ENCODE assay signal across 12 mouse cellular contexts in genomic region chr6:90678759-90679158, GRCm38 (mm10).
DNase-seq lines count a peak whose midpoint lies in the region; ATAC-seq lines count a peak whose summit lies in the region.
"Had no signal": no experiment of that assay in that cellular context is flagged by ENCODE, and none has a peak within 500 bp of the region (broad histone marks: within the 10 kb centered on the region; RNA-seq: fewer than 3 reads in every experiment).

No protein-coding gene starts in this region.

- H3K36me3 ChIP-seq in hindbrain, embryonic 15.5 days: peaks cover 61% of the 10 kb centered on the region
- H3K36me3 ChIP-seq in hindbrain, embryonic 10.5 days: peaks cover 96% of the 10 kb centered on the region
- peaks cover 85% of the 10 kb centered on the region for H3K36me3 ChIP-seq in heart, embryonic 13.5 days
- H3K36me3 ChIP-seq in kidney, embryonic 14.5 days (ENCODE audit: control insufficient read depth, insufficient read depth, low read length): peaks cover 50% of the 10 kb centered on the region
- peaks cover 33% of the 10 kb centered on the region for H3K36me3 ChIP-seq in intestine, embryonic 16.5 days (ENCODE audit: control insufficient read depth, insufficient read depth, low read length)

- no peak overlapping the region for H3K4me2 ChIP-seq in hindbrain, embryonic 15.5 days
- H3K4me2 ChIP-seq in heart, embryonic 13.5 days: no peak overlapping the region
- no peak overlapping the region for H3K4me2 ChIP-seq in kidney, embryonic 14.5 days (replicated peaks; ENCODE audit: low read depth, low read length)
- no peak overlapping the region for H3K4me2 ChIP-seq in intestine, embryonic 16.5 days (ENCODE audit: low read depth, low read length)

- H3K27ac ChIP-seq in hindbrain, embryonic 15.5 days (replicated peaks): 0 out of 2 replicates have a peak overlapping the region, but pooled peaks have one; percentile 9
- H3K27ac ChIP-seq in hindbrain, embryonic 10.5 days: no peak overlapping the region
- H3K27ac ChIP-seq in heart, embryonic 13.5 days (replicated peaks): peak overlapping the region; percentile 73
- H3K27ac ChIP-seq in kidney, embryonic 14.5 days (ENCODE audit: low read depth, low read length): no peak overlapping the region
- H3K27ac ChIP-seq in intestine, embryonic 16.5 days (ENCODE audit: low read length): no peak overlapping the region

- no peak for ATAC-seq in hindbrain, embryonic 15.5 days (ENCODE audit: low FRiP score, low read depth)
- ATAC-seq in heart, embryonic 13.5 days (ENCODE audit: extremely low read depth, insufficient number of reproducible peaks, low FRiP score, low TSS enrichment): no peak
- ATAC-seq in kidney, embryonic 14.5 days (ENCODE audit: low FRiP score, low TSS enrichment): 0 out of 2 replicates have a peak, but pooled peaks have one; percentile 20
- no peak for ATAC-seq in intestine, embryonic 16.5 days
- no peak for ATAC-seq in erythroblast, adult 5-6 weeks (replicated peaks; ENCODE audit: low FRiP score, poor library complexity, severe bottlenecking)
- ATAC-seq: activated CD4-positive, CD25-positive, alpha-beta regulatory T cell, adult 4 months had no signal

- DNase-seq in hindbrain, embryonic 10.5 days (ENCODE audit: low spot score): no peak
- peak; percentile 77 for DNase-seq in lung, postnatal 10 days
- no peak for DNase-seq in ovary, postnatal 10 days (ENCODE audit: low spot score)
- DNase-seq: cerebellum, adult 9-11 months; gastrocnemius, postnatal 25 days; layer of hippocampus, adult 9-11 months had no signal

- no peaks in the 10 kb centered on the region for H3K4me1 ChIP-seq in hindbrain, embryonic 15.5 days (replicated peaks)
- peaks cover 3% of the 10 kb centered on the region; the same call in 1 of the 2 replicates for H3K4me1 ChIP-seq in hindbrain, embryonic 10.5 days (replicated peaks)
- H3K4me1 ChIP-seq in heart, embryonic 13.5 days: peaks cover 43% of the 10 kb centered on the region
- 0 out of 2 replicates have a peak, but pooled peaks cover 3% of the 10 kb centered on the region for H3K4me1 ChIP-seq in kidney, embryonic 14.5 days (ENCODE audit: control insufficient read depth, insufficient read depth, low read length)
- peaks cover 15% of the 10 kb centered on the region; the same call in 1 of the 2 replicates for H3K4me1 ChIP-seq in intestine, embryonic 16.5 days (ENCODE audit: control insufficient read depth, insufficient read depth, low read length)

- H3K9ac ChIP-seq in hindbrain, embryonic 15.5 days: no peak overlapping the region
- no peak overlapping the region for H3K9ac ChIP-seq in heart, embryonic 13.5 days
- H3K9ac ChIP-seq in kidney, embryonic 14.5 days (ENCODE audit: low read depth, low read length): no peak overlapping the region
- no peak overlapping the region for H3K9ac ChIP-seq in intestine, embryonic 16.5 days (ENCODE audit: low read depth, low read length)

- H3K9me3 ChIP-seq in hindbrain, embryonic 15.5 days: no peaks in the 10 kb centered on the region
- no peaks in the 10 kb centered on the region for H3K9me3 ChIP-seq in hindbrain, embryonic 10.5 days
- H3K9me3 ChIP-seq in heart, embryonic 13.5 days: no peaks in the 10 kb centered on the region
- H3K9me3 ChIP-seq in kidney, embryonic 14.5 days (ENCODE audit: control insufficient read depth, low read length): no peaks in the 10 kb centered on the region; the same call in 1 of the 2 replicates
- no peaks in the 10 kb centered on the region for H3K9me3 ChIP-seq in intestine, embryonic 16.5 days (ENCODE audit: control insufficient read depth, low read length)

- H3K27me3 ChIP-seq in hindbrain, embryonic 15.5 days: no peaks in the 10 kb centered on the region
- no peaks in the 10 kb centered on the region for H3K27me3 ChIP-seq in hindbrain, embryonic 10.5 days (ENCODE audit: insufficient read depth, poor library complexity, severe bottlenecking)
- no peaks in the 10 kb centered on the region for H3K27me3 ChIP-seq in heart, embryonic 13.5 days (replicated peaks)
- no peaks in the 10 kb centered on the region for H3K27me3 ChIP-seq in kidney, embryonic 14.5 days (ENCODE audit: control insufficient read depth, insufficient read depth, low read length)
- no peaks in the 10 kb centered on the region for H3K27me3 ChIP-seq in intestine, embryonic 16.5 days (replicated peaks; ENCODE audit: control insufficient read depth, insufficient read depth, low read length)

- WGBS in hindbrain, embryonic 15.5 days: 61% methylated on average over 4 of the region's 4 CpGs
- WGBS in hindbrain, embryonic 10.5 days: 70% methylated on average over 4 of the region's 4 CpGs
- 67% methylated on average over 4 of the region's 4 CpGs for WGBS in heart, embryonic 13.5 days
- 86% methylated on average over 4 of the region's 4 CpGs for WGBS in kidney, embryonic 14.5 days
- 79% methylated on average over 4 of the region's 4 CpGs for WGBS in intestine, embryonic 16.5 days

- no peak overlapping the region for H3K4me3 ChIP-seq in hindbrain, embryonic 15.5 days
- H3K4me3 ChIP-seq in hindbrain, embryonic 10.5 days: no peak overlapping the region
- no peak overlapping the region for H3K4me3 ChIP-seq in heart, embryonic 13.5 days
- H3K4me3 ChIP-seq in kidney, embryonic 14.5 days (ENCODE audit: low read length): no peak overlapping the region
- no peak overlapping the region for H3K4me3 ChIP-seq in intestine, embryonic 16.5 days (ENCODE audit: low read length)

Comparison
In these comparisons a context has a peak if more than half of its experiments do, and no peak if none do; other contexts are left out.
1. H3K27ac ChIP-seq: peak in hindbrain, embryonic 15.5 days (single experiment) and heart, embryonic 13.5 days (single experiment); none in hindbrain, embryonic 10.5 days (single experiment), kidney, embryonic 14.5 days (single experiment) and intestine, embryonic 16.5 days (single experiment).